Mouse (Mus musculus): Measurements from ENCODE around the gene Plppr3. TPM values are rescaled to one million over a fixed set of nuclear protein-coding genes. Genes with fewer than 3 reads are reported as not detected.

The Plppr3 gene
- polyA plus RNA-seq, 1 experiment = 2.3 TPM

DNA sequence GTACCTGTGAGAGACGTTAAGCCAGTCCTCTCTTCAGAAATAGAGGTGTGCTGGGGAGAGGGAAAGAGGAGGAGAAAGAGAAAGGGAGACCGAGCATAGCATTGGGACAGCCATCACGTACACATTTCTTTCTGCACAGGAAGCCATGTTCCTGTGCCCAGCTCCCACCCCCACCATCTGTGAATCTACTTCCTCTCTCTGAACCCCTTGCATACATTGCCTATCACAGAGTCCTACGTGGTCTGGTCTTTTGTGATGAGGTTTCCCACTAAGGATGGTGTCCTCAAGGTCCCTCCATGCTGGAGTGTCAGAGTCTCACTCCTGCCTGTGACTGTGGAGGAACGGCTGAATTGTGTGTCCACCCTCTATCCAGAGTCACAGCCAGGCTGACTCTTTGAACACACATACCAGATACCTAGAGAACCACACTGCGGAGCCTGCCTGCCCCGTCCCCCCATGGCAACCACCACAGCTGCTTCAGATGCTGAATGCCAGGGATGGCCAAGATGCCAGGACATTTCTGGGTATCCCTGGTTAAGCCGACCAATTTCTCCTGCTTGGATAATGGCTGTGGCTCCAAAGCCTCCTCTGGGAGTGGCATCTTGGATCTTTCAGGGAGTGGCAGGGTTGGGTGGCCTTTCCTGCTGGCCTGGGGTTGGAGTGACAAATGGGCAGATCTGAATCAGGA lies 24.3 kb downstream of the Plppr3 start:
- TF ChIP-seq MYOD1 (IDR thresholded peaks at IDR 0.05; ENCODE audit: control insufficient read depth, insufficient read length, low read depth) (no peak), FOSL1 (IDR thresholded peaks at IDR 0.05; ENCODE audit: insufficient read depth, low read length, poor library complexity, severe bottlenecking) (no peak), CEBPB (IDR thresholded peaks at IDR 0.05; ENCODE audit: low read depth) (no peak), USF1 (IDR thresholded peaks at IDR 0.05; ENCODE audit: low read depth) (no peak), MAX (IDR thresholded peaks at IDR 0.05) (no peak), MYOG (IDR thresholded peaks at IDR 0.05; ENCODE audit: control insufficient read depth, extremely low read depth, insufficient read length) (no peak), CTCF (IDR thresholded peaks at IDR 0.05; ENCODE audit: control insufficient read depth, insufficient read depth, insufficient read length) (no peak)
- Histone ChIP-seq H3K4me3 (ENCODE audit: insufficient read depth, poor library complexity, severe bottlenecking) (no peak overlapping the region), H3K36me3 (ENCODE audit: control insufficient read depth, insufficient read depth) (no peaks in the 10 kb centered on the region), H3ac (ENCODE audit: control insufficient read depth, insufficient read length, low read depth) (no peak overlapping the region), H3K79me3 (ENCODE audit: low read depth) (peaks cover 13% of the 10 kb centered on the region), H3K27me3 (ENCODE audit: control insufficient read depth, insufficient read depth, insufficient read length) (no peaks in the 10 kb centered on the region), H3K79me2 (ENCODE audit: control insufficient read depth, insufficient read depth) (peaks cover 27% of the 10 kb centered on the region)

GRCm38 (mm10) chr10:79846553-79846952 lies 27.9 kb downstream of the Plppr3 start:
- no peaks in the 10 kb centered on the region for H3K36me3 ChIP-seq (ENCODE audit: control insufficient read depth, insufficient read depth)
- no peak overlapping the region for H3K4me3 ChIP-seq (ENCODE audit: insufficient read depth, poor library complexity, severe bottlenecking)
- H3K79me2 ChIP-seq (ENCODE audit: control insufficient read depth, insufficient read depth) = peaks cover 3% of the 10 kb centered on the region
- TF ChIP-seq FOSL1 (IDR thresholded peaks at IDR 0.05; ENCODE audit: insufficient read depth, low read length, poor library complexity, severe bottlenecking) (no peak), MYOG (IDR thresholded peaks at IDR 0.05; ENCODE audit: control insufficient read depth, extremely low read depth, insufficient read length) (no peak), USF1 (IDR thresholded peaks at IDR 0.05; ENCODE audit: low read depth) (no peak), CEBPB (IDR thresholded peaks at IDR 0.05; ENCODE audit: low read depth) (no peak), MYOD1 (IDR thresholded peaks at IDR 0.05; ENCODE audit: control insufficient read depth, insufficient read length, low read depth) (no peak), CTCF (IDR thresholded peaks at IDR 0.05; ENCODE audit: control insufficient read depth, insufficient read depth, insufficient read length) (no peak), MAX (IDR thresholded peaks at IDR 0.05) (no peak)
- H3ac ChIP-seq (ENCODE audit: control insufficient read depth, insufficient read length, low read depth) = no peak overlapping the region
- no peaks in the 10 kb centered on the region for H3K27me3 ChIP-seq (ENCODE audit: control insufficient read depth, insufficient read depth, insufficient read length)
- no peaks in the 10 kb centered on the region for H3K79me3 ChIP-seq (ENCODE audit: low read depth)

DNA sequence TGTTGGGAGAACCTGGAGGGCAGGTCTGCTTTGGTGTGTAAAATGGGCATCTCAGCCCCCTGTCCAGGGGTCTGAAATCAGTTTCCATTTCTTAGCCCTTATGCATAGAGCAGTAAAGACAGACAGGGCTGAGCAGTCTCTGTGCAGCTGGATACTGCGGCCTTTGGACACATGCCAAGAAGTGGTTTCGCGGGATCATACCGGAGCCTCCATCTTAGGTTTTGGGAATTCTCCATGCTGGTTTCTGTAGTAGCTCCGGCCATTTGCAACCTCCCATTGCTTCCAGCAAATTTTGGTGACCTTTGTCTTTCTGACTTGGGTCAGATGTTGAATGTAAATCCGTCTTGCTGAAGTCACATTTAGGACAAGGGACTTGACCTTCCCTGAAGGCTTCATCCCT lies 31.0 kb downstream of the Plppr3 start:
- Histone ChIP-seq H3K79me2 (ENCODE audit: control insufficient read depth, insufficient read depth) (no peaks in the 10 kb centered on the region), H3K36me3 (ENCODE audit: control insufficient read depth, insufficient read depth) (no peaks in the 10 kb centered on the region), H3K79me3 (ENCODE audit: low read depth) (no peaks in the 10 kb centered on the region), H3K27me3 (ENCODE audit: control insufficient read depth, insufficient read depth, insufficient read length) (no peaks in the 10 kb centered on the region), H3K4me3 (ENCODE audit: insufficient read depth, poor library complexity, severe bottlenecking) (no peak overlapping the region), H3ac (ENCODE audit: control insufficient read depth, insufficient read length, low read depth) (no peak overlapping the region)
- TF ChIP-seq USF1 (IDR thresholded peaks at IDR 0.05; ENCODE audit: low read depth) (no peak), FOSL1 (IDR thresholded peaks at IDR 0.05; ENCODE audit: insufficient read depth, low read length, poor library complexity, severe bottlenecking) (no peak), MAX (IDR thresholded peaks at IDR 0.05) (no peak), MYOG (IDR thresholded peaks at IDR 0.05; ENCODE audit: control insufficient read depth, extremely low read depth, insufficient read length) (no peak), MYOD1 (IDR thresholded peaks at IDR 0.05; ENCODE audit: control insufficient read depth, insufficient read length, low read depth) (no peak), CTCF (IDR thresholded peaks at IDR 0.05; ENCODE audit: control insufficient read depth, insufficient read depth, insufficient read length) (no peak), CEBPB (IDR thresholded peaks at IDR 0.05; ENCODE audit: low read depth) (no peak)

- Histone ChIP-seq H3K79me2 (ENCODE audit: control insufficient read depth, insufficient read depth) (no peaks in the 10 kb centered on the region), H3K27me3 (ENCODE audit: control insufficient read depth, insufficient read depth, insufficient read length) (no peaks in the 10 kb centered on the region), H3K4me3 (ENCODE audit: insufficient read depth, poor library complexity, severe bottlenecking) (no peak overlapping the region), H3K36me3 (ENCODE audit: control insufficient read depth, insufficient read depth) (no peaks in the 10 kb centered on the region), H3ac (ENCODE audit: control insufficient read depth, insufficient read length, low read depth) (no peak overlapping the region), H3K79me3 (ENCODE audit: low read depth) (no peaks in the 10 kb centered on the region)
- TF ChIP-seq MYOD1 (IDR thresholded peaks at IDR 0.05; ENCODE audit: control insufficient read depth, insufficient read length, low read depth) (peak; percentile 62), MAX (IDR thresholded peaks at IDR 0.05) (peak; percentile 41), FOSL1 (IDR thresholded peaks at IDR 0.05; ENCODE audit: insufficient read depth, low read length, poor library complexity, severe bottlenecking) (peak; percentile 39), MYOG (IDR thresholded peaks at IDR 0.05; ENCODE audit: control insufficient read depth, extremely low read depth, insufficient read length) (no peak)
Observed at GRCm38 (mm10) chr10:79842322-79842721, 32.1 kb downstream of the Plppr3 start.

DNA sequence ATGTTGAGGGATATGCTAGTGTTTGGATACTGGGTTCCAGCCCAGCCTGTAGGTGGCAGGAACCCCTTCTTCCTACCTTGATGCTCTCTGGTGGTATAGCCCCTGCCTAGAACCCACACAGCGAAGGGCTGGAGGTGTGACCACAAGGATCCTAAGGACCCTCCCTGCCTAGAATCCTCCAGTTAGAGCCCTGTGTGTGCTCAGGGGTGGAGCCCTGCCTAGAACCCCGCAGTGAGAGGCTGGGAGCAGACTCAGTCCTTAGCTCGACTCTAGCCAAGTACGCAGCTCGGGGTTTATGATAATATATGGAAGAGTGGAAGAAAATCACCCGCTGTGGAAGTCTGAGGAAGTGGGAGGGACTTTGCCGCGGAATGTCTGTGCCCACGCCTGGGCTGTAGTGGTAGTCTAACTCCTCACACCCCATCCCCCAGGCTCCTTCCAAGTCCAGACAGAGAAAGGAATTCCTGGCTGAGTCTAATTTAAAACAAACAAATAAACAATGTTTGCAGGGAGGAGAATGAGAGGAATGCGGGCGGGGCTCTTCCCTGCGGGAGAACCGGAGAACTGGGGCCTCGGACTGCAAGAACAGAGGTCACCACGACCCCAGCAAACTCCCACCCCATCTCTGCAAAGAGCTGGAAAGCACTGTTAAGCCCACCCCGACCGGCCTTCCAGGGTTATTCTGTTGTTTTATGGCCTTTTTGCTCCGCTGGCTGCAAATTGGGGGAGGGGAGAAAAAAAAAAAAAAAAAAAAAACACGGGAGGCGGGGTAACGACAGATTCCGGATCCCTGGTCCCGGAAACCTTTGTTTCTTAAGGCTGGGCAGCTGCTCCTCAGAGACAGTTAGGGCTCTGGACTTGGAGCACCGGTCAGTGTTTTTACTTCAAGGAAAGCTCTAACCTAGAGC lies 33.5 kb downstream of the Plppr3 start:
- no peaks in the 10 kb centered on the region for H3K79me2 ChIP-seq (ENCODE audit: control insufficient read depth, insufficient read depth)
- H3K27me3 ChIP-seq (ENCODE audit: control insufficient read depth, insufficient read depth, insufficient read length) = no peaks in the 10 kb centered on the region
- TF ChIP-seq MAX (IDR thresholded peaks at IDR 0.05) (no peak), MYOG (IDR thresholded peaks at IDR 0.05; ENCODE audit: control insufficient read depth, extremely low read depth, insufficient read length) (no peak), MYOD1 (IDR thresholded peaks at IDR 0.05; ENCODE audit: control insufficient read depth, insufficient read length, low read depth) (no peak)
- H3ac ChIP-seq (ENCODE audit: control insufficient read depth, insufficient read length, low read depth) = peak overlapping the region; percentile 54
- peak overlapping the region; percentile 31 for H3K4me3 ChIP-seq (ENCODE audit: insufficient read depth, poor library complexity, severe bottlenecking)
- no peaks in the 10 kb centered on the region for H3K79me3 ChIP-seq (ENCODE audit: low read depth)
- no peaks in the 10 kb centered on the region for H3K36me3 ChIP-seq (ENCODE audit: control insufficient read depth, insufficient read depth)

Measured in C2C12 (cell line).